Mouse (Mus musculus) kidney, adult 9 months (tissue): ENCODE results near the gene Rps9.
"Not testable (repeated sequence)": the region's sequence is repeated elsewhere in the genome, so short reads cannot be mapped to it uniquely, and the experiment has no call there.

Experiments
- DNase-seq: peaks from one replicate; pipeline ENCODE4 v3.0.0; 2022

Rps9 gene

DNA sequence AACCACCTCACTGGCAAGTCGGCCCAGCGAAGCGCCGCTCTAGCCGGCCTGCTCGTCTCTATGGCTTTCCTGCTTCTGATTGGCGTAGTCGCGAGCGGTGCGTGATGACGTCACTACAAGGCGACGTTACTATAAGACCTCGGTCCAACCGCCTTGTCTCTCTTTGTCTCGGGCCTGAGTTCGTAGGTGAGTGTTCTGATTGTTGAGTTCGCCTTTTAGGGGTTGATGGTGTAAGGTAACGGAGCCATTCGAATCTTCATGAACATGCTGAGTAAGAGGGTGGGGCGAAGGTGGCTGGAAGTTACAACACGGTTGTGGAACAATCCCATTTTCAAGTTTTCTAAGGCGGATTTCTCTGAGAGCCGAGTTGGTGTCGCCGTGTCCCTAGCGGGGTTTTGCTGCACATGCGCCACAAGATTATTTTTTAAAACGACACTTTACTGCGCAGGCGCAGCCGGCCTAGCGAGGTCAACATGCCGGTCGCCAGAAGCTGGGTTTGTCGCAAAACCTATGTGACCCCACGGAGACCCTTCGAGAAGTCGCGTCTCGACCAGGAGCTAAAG is at the start of gene Rps9:
Gene Rps9 (plus strand): TSS at position 115 of the 563 bp plus-strand sequence.
- peak; percentile 98 for DNase-seq

DNA sequence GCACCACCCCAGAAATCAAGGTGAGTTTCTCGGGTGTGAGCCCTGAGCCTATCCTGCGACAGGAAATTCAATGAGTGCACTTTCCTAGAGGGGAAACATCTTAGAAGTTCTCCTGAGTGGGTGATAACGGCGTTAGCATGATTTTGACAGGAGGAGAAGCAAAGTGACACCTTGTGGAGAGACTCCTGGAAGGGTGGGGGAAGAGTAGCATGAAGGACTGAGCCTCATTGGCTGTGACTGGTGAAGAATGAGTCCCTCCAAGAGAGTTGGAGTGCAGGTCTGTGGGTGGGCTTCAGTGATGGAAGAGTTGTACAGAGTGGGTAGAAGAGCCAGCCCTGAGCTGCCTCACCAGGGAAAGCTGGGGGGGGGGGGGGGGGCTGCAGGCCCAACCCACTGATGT is 46.8 kb upstream of the Rps9 start:
- DNase-seq, result no peak

DNA sequence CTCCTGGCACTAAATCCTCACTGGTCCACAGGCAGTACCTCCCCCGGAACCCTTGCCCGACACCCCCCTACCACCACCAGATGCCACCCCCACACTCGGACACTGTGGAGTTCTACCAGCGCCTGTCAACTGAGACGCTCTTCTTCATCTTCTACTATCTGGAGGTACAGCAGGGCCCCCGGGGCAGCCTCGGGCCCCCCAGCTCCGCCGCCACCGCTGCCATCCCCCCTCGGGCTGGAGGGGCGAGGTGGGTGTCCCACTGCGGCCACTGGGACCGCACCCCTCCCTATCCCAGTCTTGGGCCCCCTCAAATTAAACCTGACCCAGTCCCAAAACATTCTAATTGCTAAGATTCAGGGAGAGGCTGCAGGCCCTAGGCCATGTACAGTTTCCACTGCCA is 45.2 kb upstream of the Rps9 start:
- DNase-seq, result no peak

DNA sequence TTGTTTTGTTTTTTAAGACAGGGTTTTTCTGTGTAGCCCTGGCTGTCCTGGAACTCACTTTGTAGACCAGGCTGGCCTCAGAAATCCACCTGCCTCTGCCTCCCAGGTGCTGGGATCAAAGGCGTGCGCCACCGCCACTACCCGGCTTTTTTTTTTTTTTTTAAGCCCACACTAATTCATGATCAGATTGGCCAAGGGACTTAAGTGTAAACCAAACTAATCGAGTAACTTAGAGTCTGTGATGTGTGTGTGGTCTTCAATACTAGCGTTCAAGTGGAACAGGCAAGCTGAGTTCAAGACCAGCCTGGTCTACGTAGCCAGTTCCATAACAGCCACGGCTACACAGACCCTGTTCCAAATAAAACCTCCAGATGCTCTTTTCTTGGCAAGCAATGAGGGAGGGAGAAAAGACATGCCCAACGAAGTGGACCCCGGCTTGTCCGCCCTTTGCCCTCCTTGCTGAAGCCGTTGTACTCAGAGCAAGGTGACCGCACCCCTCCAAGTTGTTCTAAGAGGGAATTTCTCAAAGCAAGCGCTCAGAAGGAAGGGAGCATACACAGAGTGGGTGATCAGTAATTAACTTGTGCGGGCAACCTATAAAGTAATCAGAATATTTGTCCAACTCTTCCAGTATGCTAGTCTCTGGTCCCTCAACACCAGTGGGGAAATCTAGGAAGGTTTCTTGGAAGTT is 39.1 kb upstream of the Rps9 start:
- DNase-seq, result peak; percentile 75

DNA sequence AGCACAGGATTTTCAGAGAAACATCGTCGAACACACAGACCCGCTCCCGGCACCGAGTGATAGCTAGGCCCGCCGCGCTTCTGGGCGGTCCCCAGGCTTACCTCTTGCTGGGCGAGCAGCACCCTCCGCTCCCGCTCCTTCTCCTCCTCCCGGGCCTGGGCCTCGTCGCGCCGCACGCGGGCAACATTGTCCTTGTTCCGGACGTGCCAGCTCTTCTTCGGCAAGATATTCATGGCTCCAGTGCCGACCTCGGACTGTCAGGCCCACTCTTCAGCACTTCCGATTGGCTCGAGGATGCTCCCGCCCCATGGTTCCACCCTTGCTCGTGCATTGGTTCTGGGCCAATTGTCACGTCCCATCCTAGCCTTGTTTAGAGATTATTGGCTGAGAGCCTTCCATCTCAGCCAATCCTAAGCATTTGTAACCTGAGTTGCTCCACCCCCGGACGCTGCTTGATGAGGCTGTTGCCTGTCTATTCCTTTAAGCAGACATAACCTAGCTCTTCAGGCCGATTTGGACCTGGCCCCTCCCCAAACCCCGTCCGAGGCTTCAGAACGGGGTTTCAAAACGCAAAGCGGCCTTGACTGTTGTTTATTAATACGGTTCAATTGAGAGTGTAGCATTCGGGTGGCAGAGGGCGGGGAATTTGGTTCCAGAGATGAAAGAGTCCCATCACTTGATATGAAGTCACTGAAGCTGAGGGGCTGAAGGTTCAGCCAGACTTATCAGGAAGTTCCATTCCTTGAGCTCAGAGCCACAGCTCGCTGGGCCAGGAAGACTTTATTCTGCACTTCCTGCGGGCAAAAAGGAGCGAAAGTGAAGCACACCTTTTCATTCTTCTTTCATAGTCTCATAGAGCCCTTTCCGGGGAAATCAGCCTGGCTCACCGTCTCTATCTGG is 38.3 kb upstream of the Rps9 start, which contains the start of gene Leng1:
Gene Leng1 (minus strand): TSS at position 626 of the 900 bp plus-strand sequence.
- peak; percentile 99 for DNase-seq

DNA sequence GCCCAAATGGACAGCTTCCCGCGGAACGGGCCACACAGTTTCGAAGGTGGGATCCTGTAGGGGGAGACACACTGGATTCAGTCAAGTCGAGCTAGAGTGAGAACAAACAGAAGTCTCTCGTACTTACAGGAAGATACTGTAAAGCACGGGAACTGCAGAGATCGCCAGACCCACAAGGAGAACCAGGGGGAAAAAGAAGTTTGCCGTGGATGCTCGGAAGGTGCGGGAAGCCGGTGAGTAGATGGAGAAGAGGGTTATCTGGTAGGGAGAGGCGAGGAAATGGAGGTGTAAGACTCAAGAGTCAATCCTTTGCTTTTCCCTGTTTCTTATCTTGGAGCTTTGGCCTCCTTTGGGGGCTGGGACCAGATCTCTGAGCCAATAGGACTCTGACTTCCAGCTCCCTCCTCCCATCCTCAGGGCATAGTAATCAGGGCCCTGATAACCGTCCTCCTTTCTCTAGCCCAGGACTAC is 36.8 kb upstream of the Rps9 start:
- DNase-seq, result no peak

DNA sequence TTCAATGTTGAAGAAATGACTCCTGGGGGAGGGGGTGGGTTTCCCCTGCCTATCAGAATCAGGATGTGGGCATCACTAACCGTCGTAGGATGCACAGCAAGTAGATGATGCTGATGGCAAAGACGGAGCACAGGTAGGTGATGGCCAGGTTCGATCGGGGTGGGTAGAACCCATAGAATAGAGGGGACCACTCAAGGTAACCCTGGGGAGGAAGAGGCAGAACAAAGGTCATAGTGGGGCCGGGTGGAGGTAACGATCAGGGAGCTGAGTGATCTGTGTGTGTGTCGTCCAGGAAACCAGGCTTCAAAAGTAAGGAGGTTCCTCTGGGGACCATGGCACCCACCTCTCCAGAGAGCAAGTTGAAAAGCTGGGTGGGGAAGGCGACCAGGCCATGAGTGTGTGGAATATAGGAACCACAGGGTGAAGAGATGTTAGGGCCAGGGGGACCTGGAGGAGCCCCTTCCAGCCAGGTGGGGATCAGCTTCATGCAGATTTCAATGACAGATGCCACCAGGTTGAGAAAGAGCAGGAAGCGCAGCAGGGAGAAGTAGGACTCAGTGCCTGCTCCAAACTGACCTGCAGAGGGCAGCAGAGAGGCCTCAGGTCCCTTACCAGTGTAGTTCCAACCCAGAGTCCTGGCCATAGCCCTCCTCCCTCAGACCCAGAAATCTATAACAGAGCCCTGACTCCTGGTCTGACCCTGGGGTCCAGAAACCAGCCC is 29.1 kb upstream of the Rps9 start:
- DNase-seq, result peak; percentile 84

DNA sequence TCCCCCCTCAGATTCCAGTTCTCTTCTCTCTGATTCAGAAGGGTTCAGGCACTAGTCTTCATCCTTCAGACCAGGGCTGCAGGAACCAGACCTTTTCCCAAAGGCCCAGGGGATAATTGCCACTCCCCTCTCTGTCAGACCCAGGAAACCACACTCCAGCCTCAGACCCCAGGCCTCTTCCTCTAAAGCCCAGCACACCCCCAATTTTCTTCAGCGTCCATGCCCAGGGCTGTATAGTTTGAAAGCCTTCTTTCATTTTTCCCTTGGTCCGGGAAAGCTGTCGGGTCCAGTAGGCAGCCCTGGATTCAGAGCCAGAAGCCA is 28.6 kb upstream of the Rps9 start:
- no peak for DNase-seq

DNA sequence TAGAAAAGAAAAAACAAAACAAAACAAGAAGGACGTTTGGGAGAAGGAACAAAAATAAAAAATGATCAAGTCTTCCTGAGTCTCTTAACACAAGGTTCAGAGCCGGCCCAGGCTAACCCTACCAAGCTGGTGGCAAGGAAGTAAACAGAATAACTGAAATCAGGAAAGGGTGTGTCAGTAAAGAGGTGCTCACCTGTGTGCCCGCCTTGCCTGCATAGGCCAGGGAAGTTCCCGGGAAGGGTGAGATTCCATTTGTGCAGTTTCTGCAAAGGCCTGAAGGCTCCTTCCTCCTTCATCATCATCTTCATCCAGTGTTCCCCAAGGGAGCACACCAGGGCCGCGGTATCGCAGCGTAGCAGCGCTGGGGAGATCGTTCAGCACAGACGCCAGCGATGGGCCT is 27.4 kb upstream of the Rps9 start:
- no peak for DNase-seq

DNA sequence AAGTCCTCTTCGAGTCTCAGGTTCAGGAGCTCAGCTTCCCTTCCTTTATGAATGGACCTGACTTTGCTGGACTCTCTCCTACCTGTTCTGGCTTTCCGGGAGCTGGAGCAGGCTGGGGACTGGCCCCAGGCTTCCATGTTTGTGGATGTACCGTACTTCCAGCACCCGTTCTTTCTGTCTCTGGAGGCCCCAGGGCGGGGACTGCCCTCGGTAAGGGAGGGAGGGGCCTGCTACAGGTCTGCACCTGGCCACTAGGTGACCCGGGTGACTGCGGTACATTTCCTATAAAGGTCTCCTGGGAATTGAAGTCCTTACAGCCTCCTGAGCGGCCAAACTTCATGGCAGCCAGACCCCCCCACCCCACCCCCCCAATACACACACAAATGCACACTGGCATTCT is 26.5 kb upstream of the Rps9 start, which contains the start of gene Tmc4:
Gene Tmc4 (minus strand): TSS at position 212 of the 400 bp plus-strand sequence.
- peak; percentile 66 for DNase-seq

DNA sequence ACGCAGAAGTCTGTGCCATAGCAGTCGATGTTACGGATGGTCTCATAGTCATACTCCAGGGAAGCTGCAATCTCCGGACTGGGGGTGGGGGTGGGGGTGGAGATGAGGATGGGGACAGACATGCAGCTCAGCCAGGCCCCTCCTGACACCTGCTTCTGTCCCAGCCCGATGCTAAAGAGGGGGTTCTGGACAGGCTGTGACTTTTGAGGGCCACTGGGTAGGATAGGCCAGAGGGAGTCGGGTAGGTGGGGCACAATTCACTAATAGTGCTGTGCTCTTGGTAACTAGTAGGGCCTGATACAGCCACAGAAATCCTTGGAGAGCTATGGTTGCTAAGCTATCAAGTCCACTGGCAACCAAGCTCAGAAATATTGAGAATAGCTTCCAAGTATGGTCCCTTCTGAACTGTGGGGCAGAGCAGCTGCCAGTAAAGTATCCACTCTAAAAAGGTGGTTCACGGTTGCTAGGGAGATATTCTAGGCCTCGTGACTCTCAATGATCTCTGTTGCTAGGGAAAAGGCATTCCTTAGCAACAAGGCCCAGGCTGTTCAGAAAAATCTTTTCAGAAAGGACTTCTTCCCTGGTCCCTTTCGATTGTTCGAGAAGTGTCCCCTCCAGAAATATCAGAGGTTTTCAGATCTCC is 19.8 kb upstream of the Rps9 start:
- no peak for DNase-seq

DNA sequence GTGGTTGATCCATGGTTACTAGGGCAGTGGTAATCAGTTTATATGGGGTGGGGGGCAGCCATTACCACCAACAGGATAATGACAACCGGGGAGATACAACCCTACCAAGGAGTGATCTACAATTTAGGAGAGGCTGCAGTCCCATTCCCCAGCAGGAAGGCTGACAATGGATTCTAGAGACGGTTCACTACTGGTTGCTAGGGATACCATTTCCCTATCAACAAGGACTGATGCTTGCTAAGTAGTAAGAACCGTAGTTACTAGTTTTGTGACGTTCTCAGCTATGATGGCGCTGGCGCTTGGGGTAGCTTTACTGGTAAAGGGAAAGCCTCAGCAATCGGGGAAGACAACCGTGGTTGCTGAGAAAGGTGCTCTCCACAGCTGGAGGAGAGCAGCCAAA is 19.1 kb upstream of the Rps9 start:
- no peak for DNase-seq

DNA sequence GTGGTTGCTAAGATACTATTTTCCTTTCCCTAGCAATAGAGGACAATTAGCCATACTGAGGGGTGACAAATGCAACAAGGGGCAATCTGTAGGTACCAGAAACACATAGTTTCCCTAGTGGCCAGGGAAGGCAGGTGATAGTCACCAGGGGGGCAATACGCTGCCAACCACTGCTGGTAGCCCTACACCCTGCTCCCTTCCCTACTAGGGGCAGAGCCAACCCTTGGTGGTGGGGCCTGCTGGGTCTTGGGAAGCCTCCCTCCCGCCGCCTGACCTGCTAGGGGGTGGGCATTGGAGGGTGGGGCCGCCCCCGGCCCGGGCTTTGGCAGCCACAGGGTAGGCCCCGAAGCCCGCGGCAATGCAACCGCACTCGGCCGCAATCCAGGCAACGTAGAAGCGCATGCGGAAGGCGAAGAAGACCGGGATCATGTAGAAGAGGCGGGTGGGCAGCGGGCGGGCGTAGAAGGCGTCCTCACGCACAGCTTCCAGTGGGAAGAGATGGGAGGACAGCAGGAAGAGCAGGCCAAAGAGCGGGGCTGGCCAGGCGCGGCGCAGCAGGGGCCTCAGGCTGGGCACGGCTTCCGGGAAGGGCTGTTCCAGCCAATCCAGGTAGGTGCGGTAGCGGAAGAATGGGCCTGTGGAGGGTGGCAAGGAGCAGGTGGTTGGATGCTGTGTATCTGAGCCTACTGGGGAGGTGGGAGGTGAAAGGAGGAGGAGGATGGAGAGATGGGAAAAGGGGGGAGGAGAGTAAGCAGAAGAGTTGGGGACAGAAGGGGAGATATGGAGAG is 18.2 kb upstream of the Rps9 start:
- DNase-seq, result no peak

DNA sequence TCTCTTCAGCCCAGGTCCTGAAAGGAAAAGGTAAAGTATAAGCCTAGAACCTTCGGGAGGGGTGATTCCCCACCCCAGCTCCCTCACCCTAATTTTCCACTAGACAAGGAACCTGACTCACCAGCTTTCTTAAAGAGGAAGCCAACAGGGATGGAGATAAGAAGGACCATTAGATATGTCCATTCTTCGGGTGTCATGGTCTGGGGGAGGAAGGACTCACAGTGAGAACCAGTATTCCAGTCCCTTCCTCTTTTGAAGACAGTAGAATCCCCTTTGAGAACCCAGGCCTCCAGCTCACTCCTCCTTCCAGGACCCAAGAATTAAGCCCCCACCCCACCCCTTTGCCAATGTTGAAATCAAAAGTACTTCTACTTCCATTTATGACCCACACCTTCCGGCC is 11.9 kb upstream of the Rps9 start:
- DNase-seq, result no peak

DNA sequence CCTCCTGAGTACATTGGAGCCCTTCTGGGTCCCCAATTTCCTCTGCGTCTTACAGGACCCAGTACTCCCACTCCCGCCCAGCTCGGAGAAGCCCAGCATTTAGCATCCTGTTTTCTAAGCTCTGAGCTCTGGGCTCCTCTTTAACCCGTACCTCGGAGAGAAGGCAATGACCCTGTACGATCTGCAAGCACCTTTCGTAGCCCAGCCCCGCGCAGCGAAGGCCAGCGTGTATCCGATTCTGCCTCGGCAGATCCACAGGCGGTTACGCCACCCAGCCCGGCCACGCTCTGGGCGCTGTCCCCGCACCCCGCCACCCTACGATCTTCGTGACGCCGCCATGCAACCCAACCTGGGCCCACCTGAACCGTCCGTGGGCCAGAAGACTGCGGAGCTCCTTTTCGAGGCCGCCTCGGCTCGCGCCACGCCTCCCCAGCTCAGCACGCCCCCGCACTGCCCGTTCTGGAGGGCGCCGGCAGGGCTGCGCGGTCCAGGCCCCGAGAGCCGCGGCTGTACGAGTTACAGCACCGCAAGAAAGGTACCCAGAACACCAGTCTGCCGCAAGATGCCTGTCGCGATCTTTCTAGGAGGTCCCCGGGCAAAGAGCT is 11.3 kb upstream of the Rps9 start, which contains the start of gene Tsen34:
Gene Tsen34 (plus strand): TSS at position 482 of the 605 bp plus-strand sequence.
- no peak for DNase-seq

DNA sequence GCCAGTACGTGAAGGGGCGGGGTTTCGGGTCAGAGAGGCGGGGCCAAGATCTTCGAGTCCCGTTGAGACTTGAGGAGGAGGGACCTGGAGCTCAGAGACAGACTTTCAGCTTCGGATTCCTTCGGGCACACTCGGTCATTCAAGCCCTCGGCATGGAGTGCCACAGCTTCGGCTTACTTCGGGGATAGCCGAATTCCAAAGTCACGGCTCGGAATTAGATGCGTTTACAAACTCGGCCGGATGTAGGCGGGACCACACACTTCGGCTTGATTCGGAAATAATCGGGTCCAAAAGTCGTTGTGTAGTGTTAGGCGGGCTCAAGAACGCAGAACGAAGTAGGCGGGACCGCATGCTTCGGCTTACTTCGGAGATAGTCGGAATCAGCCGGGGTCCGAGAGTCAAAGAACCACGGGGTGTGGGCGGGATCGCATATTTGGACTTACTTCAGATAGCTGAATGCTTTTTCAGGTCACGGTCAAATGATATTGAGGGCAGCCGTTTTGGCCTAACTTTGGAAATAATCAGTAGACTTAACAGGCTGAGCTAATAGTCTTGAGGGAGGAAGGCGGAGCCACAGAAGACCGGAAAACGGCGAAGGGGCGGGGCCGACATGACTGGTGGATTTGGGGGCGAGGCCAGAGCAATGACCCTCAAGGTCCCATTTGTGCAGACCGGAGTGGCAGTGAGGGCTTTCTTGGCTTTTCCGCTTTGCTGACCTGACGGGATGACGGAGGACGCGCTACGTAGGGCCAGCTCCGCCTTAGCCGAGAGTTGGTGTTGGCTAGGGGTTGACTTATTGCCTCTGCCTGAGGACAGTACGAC is 10.6 kb upstream of the Rps9 start, which contains the start of gene Mboat7:
Gene Mboat7 (minus strand): TSS at position 537 of the 822 bp plus-strand sequence.
- DNase-seq, result peak; percentile 99

DNA sequence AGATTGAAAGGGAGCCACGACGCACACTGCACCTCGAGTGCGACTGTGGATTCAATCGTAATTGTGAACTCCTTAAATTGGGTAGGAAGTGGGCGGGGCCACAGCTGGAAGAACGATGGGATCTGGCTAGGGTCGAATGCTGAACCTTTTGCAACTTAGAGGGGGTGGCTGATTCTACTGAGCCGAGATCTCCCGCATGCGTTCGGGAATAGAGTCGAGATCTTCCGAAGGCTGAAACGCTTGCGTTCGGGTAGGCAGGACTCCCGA is 10.1 kb upstream of the Rps9 start:
- no peak for DNase-seq

DNA sequence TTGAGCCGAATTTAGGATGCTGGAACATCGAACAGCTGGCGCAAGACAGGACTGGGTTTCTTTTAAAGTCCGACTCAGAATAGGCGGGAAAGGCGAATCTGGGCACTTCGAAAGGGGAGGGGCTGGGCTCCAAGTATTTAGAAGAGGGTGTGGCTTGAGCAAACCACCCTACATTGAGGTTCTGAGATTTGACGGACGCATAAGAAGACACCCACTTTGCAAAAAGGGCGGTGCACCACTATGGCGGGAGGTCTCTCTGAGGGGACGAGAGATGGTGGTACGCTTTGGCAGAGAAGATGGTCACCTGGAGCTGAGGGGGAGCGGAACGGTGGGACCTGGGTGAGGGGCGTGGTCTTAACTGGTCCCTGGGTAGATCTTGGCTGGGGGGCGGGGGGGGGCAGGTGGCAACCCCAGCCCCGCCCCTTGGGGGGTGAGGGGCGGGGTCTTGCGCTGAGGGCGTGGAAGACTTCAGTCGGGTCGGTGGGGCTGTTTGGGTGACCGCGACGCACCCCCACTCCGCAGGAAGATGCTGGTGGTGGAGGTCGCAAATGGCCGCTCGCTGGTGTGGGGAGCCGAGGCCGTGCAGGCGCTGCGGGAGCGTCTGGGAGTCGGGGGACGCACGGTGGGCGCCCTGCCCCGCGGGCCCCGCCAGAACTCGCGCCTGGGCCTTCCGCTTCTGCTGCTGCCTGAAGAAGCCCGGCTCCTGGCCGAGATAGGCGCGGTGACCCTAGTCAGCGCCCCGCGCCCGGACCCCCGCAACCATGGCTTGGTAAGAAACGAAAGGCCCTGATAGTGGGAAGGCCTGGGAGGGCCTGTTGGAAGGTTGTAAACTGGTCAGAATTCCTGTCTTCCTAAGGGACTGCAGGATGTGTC is 9.5 kb upstream of the Rps9 start:
- peak; percentile 91 for DNase-seq

DNA sequence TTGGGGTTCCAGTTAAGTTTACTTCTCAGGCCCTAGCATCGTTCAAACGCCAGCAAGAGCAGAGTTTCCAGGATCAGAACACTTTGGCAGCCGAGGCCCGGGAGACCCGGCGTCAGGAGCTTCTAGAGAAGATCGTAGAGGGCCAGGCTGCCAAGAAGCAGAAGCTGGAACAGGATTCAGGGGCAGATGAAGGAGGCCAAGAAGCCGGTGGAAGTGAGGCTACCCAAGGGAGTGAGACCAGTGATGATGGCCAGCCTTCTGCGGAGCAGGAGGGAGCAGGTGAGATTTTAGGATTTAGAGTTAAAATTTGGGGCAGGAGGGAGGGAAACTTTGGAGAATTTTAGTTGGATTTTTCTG is 8.9 kb upstream of the Rps9 start:
- not testable (repeated sequence) for DNase-seq
